In the genomic region with DNA sequence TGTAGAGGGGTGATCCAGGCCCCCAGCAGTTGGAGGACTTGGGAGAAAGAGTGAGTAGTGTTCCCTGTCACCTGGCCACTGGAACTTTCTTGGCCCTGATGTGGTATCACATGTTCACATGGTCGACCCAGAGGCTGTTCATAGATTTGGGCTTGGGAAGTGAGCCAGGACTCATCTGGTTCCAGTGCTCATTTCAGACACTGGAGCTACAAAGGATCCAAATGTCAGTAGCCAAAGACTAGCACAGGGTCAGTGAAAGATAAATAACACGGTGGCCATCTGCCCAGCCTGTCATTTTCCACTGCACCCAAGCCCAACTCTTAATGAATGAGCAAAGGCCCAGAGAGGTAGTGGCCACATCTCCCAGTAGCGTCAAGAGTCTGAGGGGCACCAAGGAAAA, we compare ENCODE assay signal across 13 mouse cellular contexts. TPM values are rescaled to one million over a fixed set of nuclear protein-coding genes. Genes with fewer than 3 reads are reported as not detected.
DNase-seq lines count a peak whose midpoint lies in the region; TF ChIP-seq lines count a peak whose summit lies in the region.
"Had no signal": no experiment of that assay in that cellular context is flagged by ENCODE, and none has a peak within 500 bp of the region (broad histone marks: within the 10 kb centered on the region; RNA-seq: fewer than 3 reads in every experiment).

No protein-coding gene starts in this region.

- TF ChIP-seq POLR2A in lung, adult 2 months (IDR thresholded peaks at IDR 0.05; ENCODE audit: borderline replicate concordance, extremely low read depth, low read depth, low read length): no peak

- no peak for TF ChIP-seq CTCF in lung, adult 2 months (IDR thresholded peaks at IDR 0.05; ENCODE audit: insufficient read depth, low read length)

- WGBS in lung, adult 2 months: 49% methylated on average over 3 of the region's 3 CpGs

- intact Hi-C loops in heart, postnatal 25 days (cut with DNase I): no loop called here

- H3K4me3 ChIP-seq in lung, adult 2 months (replicated peaks; ENCODE audit: extremely low read depth, low read depth, low read length): no peak overlapping the region
- H3K4me3 ChIP-seq: intestine, embryonic 15.5 days; limb, embryonic 13.5 days had no signal

- peak; percentile 64 to 72 for DNase-seq in cerebellum, postnatal 14 days
- DNase-seq in cerebellum, adult 9-11 months: no peak
- peak; percentile 48 for DNase-seq in heart, adult 8-10 months (ENCODE audit: low spot score)
- DNase-seq in heart, postnatal 25 days (ENCODE audit: low spot score): no peak
- peak; percentile 51 for DNase-seq in lung, postnatal 10 days
- no peak for DNase-seq in lung, adult 2 months
- DNase-seq in lung, postnatal 36 days: peak; percentile 44
- DNase-seq in testis, postnatal 10 days (ENCODE audit: low spot score): no peak
- DNase-seq: cerebellum, adult 18-20 months; gastrocnemius, postnatal 14 days; thymus, postnatal 36 days had no signal

- no peaks in the 10 kb centered on the region for H3K4me1 ChIP-seq in lung, adult 2 months (ENCODE audit: control insufficient read depth, insufficient read depth, low read length)
- H3K4me1 ChIP-seq: intestine, embryonic 15.5 days had no signal

RNA-seq across cellular contexts. Expression of gene Aldh1b1, which starts 59.1 kb away (rescaled TPM):
- total RNA-seq in heart, adult 8-10 months (2022): 10 to 100 TPM in 3 of 4 experiments, 1 to 10 TPM in 1; 9.3 to 14.5 (median 12.4) TPM
- total RNA-seq in heart, postnatal 25 days (2021): 10 to 100 TPM; 16.0 to 17.5 TPM
- 3.1 and 3.9 TPM in 2 replicates for polyA plus RNA-seq in lung, adult 2 months (2012; rRNA removed)

Comparison
In these comparisons a context has a peak if more than half of its experiments do, and no peak if none do; other contexts are left out.
1. DNase-seq: peak in cerebellum, postnatal 14 days (2 of 2), heart, adult 8-10 months (single experiment), lung, postnatal 10 days (single experiment) and lung, postnatal 36 days (single experiment); none in cerebellum, adult 9-11 months (single experiment), heart, postnatal 25 days (single experiment), lung, adult 2 months (single experiment) and testis, postnatal 10 days (single experiment).